Mouse (Mus musculus): ENCODE results near the gene Shroom4.
A peak's percentile ranks its signal among the peaks of the same experiment; 100 is the strongest.
"Not testable (repeated sequence)": the region's sequence is repeated elsewhere in the genome, so short reads cannot be mapped to it uniquely, and the experiment has no call there.

Gene Shroom4

GRCm38 (mm10) chrX:6399626-6400397, at the start of gene Shroom4:
Gene Shroom4, plus strand, starts transcription at chrX:6399854.
- DNase-seq: peak; percentile 7

GRCm38 (mm10) chrX:6356876-6357275, 42.8 kb upstream of the Shroom4 start:
- no peak for DNase-seq

- DNase-seq: no peak
Measured at GRCm38 (mm10) chrX:6357503-6358114, 42.0 kb upstream of the Shroom4 start.

GRCm38 (mm10) chrX:6368822-6369221, 30.8 kb upstream of the Shroom4 start:
- DNase-seq: no peak

GRCm38 (mm10) chrX:6370706-6371105, 28.9 kb upstream of the Shroom4 start:
- no peak for DNase-seq

GRCm38 (mm10) chrX:6393861-6394260, 5.8 kb upstream of the Shroom4 start:
- DNase-seq: no peak

GRCm38 (mm10) chrX:6399193-6399592, 461 bp upstream of the Shroom4 start:
- DNase-seq: no peak

- DNase-seq: peak; percentile 1
Measured at GRCm38 (mm10) chrX:6400398-6401020, 855 bp downstream of the Shroom4 start.

- DNase-seq: no peak
Measured at GRCm38 (mm10) chrX:6402921-6403320, 3.3 kb downstream of the Shroom4 start.

- DNase-seq: no peak
Measured at GRCm38 (mm10) chrX:6409114-6409513, 9.5 kb downstream of the Shroom4 start.

- no peak for DNase-seq
Measured at GRCm38 (mm10) chrX:6415412-6415811, 15.8 kb downstream of the Shroom4 start.

GRCm38 (mm10) chrX:6415936-6416335, 16.3 kb downstream of the Shroom4 start:
- DNase-seq: no peak

GRCm38 (mm10) chrX:6418140-6418539, 18.5 kb downstream of the Shroom4 start:
- DNase-seq: no peak

GRCm38 (mm10) chrX:6435260-6435659, 35.6 kb downstream of the Shroom4 start:
- DNase-seq: no peak

GRCm38 (mm10) chrX:6446422-6446821, 46.8 kb downstream of the Shroom4 start:
- DNase-seq: no peak

GRCm38 (mm10) chrX:6448001-6448400, 48.3 kb downstream of the Shroom4 start:
- no peak for DNase-seq

GRCm38 (mm10) chrX:6453220-6453619, 53.6 kb downstream of the Shroom4 start:
- no peak for DNase-seq

GRCm38 (mm10) chrX:6469251-6469650, 69.6 kb downstream of the Shroom4 start:
- not testable (repeated sequence) for DNase-seq

- not testable (repeated sequence) for DNase-seq
Measured at GRCm38 (mm10) chrX:6472563-6472962, 72.9 kb downstream of the Shroom4 start.

GRCm38 (mm10) chrX:6475177-6475576, 75.5 kb downstream of the Shroom4 start:
- DNase-seq: no peak

- DNase-seq: no peak
Measured at GRCm38 (mm10) chrX:6482268-6482667, 82.6 kb downstream of the Shroom4 start.

- DNase-seq: no peak
Measured at GRCm38 (mm10) chrX:6483817-6484216, 84.2 kb downstream of the Shroom4 start.

GRCm38 (mm10) chrX:6490433-6490832, 90.8 kb downstream of the Shroom4 start:
- DNase-seq: no peak

- DNase-seq: no peak
Measured at GRCm38 (mm10) chrX:6495456-6495855, 95.8 kb downstream of the Shroom4 start.
